Mouse (Mus musculus): Measurements from ENCODE around the gene Gsk3b.

The Gsk3b gene

GRCm38 (mm10) chr16:38286541-38286940 is 197.7 kb downstream of the Gsk3b start:
- no peak for DNase-seq

DNA sequence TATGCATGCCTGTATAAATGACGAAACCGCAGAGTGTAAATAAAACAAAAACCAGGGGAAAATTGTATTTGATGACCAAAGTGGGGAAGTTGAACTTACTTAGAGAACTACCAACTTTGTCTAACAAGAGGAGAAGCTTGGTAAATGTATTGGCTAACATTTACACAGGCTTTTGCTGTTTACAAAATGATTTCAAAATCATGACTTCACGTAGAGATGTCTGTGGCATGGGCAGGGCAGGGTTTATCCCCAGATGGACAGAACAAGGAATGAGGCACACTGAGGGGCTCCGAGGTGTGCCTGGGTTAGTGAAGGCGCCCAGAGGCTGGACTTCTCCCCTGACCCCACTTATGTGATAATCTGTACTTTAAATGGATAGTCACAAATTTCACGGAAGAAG is 198.6 kb downstream of the Gsk3b start:
- DNase-seq: no peak

DNA sequence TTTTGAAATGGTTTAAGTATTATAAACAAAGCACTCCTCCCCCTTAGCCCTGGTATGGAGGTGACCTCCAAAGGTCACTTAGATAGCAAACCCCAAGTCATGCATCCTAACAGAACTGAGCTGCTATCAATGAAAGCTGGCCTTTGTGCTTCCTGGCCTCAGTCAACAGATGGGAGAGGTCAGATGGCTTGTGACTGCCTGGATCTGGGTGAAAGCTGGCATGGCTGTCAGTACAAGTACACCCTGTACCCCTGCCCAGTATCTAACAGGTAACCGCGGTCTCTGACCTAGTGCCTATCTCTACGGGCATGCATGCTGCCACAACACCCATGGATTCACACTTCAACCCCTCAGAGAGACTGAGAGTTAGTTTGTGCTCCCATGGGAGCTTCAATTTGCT is 199.0 kb downstream of the Gsk3b start:
- DNase-seq: no peak

- DNase-seq: no peak
Measured at GRCm38 (mm10) chr16:38288851-38289250, 200.1 kb downstream of the Gsk3b start.

- no peak for DNase-seq
Measured at GRCm38 (mm10) chr16:38290151-38290550, 201.3 kb downstream of the Gsk3b start.

GRCm38 (mm10) chr16:38294685-38295348 is 206.0 kb downstream of the Gsk3b start, which contains the start of gene Nr1i2:
Gene Nr1i2, minus strand, starts transcription at chr16:38294824.
- DNase-seq: no peak

DNA sequence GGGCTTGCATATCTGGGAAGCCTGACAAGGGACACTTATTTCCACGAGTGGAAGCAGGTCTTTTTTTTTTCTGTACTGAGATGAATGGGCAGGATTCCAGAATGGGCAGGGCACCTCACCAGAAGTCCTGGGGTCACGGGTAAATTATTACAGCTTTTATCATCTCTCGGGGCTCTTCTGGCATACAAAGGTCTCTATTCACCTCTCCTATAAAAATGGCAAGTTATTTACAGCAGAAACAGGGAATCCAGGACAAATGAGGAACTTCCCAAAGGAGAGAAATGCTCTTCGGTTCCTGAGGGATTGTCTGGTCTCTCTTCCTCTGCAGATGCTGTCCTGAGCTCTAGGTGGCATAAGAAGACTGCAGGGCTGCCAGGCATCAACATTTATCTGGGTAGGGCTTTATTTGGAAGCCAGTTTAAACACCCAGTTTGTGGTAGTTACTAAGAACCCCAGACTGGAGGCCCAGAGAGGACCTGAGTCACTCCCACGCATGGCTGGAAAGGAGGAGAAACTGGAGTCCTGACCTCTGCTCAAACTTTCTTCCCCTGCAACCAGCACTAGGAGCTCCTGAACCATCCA is 206.6 kb downstream of the Gsk3b start:
- no peak for DNase-seq
